Mouse (Mus musculus): ENCODE measurements at regions not wholly inside any gene's neighbourhood (a gene's known extent, or its start where the extent isn't known, plus 50 kb on each side); places are given as distances from the start of the nearest gene placed in this dataset.
A peak's percentile ranks its signal among the peaks of the same experiment; 100 is the strongest.

DNA sequence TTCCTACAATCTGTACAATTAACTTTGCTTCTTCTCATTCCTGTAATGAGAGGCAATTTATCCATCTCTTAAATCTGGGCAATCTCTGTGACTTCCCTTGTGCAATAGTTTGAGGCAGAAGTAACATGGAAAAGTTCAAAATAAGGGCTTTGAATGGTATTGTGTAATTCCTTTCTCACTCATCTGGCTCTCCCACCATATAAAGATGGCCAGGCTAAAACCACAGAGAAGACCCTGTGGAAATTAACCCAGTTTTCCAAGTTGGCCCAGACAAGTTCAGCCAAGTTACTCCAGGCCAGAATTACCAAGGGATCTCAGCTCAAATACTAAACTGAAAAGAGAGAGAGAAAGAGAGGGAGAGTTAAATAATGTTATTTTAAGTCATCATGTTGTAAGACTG, 81.0 kb upstream of the Klf3 start:
- Histone ChIP-seq H3K4me2 (ENCODE audit: low read length) (no peak overlapping the region), H3K9ac (ENCODE audit: low read length) (no peak overlapping the region), H3K27ac (replicated peaks in 1 of 2; ENCODE audit: control insufficient read depth in 1 of 2, insufficient read depth in 1 of 2, low read depth in 2 of 2, low read length in 2 of 2) (no peak overlapping the region), H3K36me3 (ENCODE audit: control insufficient read depth, insufficient read depth, low read length) (no peaks in the 10 kb centered on the region), H3K9me3 (ENCODE audit: control insufficient read depth, low read length) (peaks cover 10% of the 10 kb centered on the region; the same call in 1 of the 2 replicates), H3K4me1 (ENCODE audit: control insufficient read depth in 2 of 2, insufficient read depth in 2 of 2, low read length in 2 of 2) (no peaks in the 10 kb centered on the region), H3K4me3 (ENCODE audit: control insufficient read depth in 1 of 2, insufficient read depth in 1 of 2, low read depth in 1 of 2, low read length in 2 of 2) (no peak overlapping the region), H3K27me3 (ENCODE audit: control insufficient read depth, insufficient read depth, low read length) (no peaks in the 10 kb centered on the region)
- no peak for ATAC-seq (ENCODE audit: insufficient number of reproducible peaks, insufficient read depth, low FRiP score, low read depth)

DNA sequence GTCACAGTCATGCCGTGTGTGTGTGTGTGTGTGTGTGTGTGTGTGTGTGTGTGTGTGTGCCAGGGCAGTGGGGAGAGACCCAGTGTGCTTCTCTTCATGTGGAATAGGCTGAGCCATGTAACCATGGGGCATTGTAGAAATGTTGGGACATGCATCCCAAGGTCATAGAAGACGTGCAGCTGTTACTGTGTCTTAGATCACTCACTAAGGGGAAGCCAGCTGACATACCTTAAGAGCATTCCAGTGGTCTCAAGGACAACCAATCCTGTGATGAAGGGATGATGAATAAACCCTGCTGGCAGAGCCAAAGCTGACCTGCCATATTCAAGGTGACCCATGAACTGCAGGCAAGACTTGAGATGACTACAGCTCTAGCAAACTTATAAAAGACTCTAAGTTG, 75.3 kb upstream of the Klf3 start:
- no peak for ATAC-seq (ENCODE audit: insufficient number of reproducible peaks, insufficient read depth, low FRiP score, low read depth)
- 53% methylated on average over 2 of the region's 2 CpGs for WGBS
- peaks cover 0 to 3% of the 10 kb centered on the region in 2 experiments; a peak in 1 of 4 replicates for H3K4me1 ChIP-seq (ENCODE audit: control insufficient read depth in 2 of 2, insufficient read depth in 2 of 2, low read length in 2 of 2)

GRCm38 (mm10) chr5:64732356-64732755, 70.8 kb upstream of the Klf3 start:
- ATAC-seq (ENCODE audit: insufficient number of reproducible peaks, insufficient read depth, low FRiP score, low read depth): no peak
- WGBS: 85% methylated on average over 3 of the region's 3 CpGs

More for the DNA sequence above, 75.3 kb upstream of the Klf3 start:
- H3K9me3 ChIP-seq (ENCODE audit: control insufficient read depth, low read length): peaks cover 10% of the 10 kb centered on the region; the same call in 1 of the 2 replicates
- no peaks in the 10 kb centered on the region for H3K36me3 ChIP-seq (ENCODE audit: control insufficient read depth, insufficient read depth, low read length)
- H3K27me3 ChIP-seq (ENCODE audit: control insufficient read depth, insufficient read depth, low read length): no peaks in the 10 kb centered on the region
- H3K9ac ChIP-seq (ENCODE audit: low read length): no peak overlapping the region
- H3K4me2 ChIP-seq (ENCODE audit: low read length): no peak overlapping the region
- H3K4me3 ChIP-seq (ENCODE audit: control insufficient read depth in 1 of 2, insufficient read depth in 1 of 2, low read depth in 1 of 2, low read length in 2 of 2): no peak overlapping the region
- H3K27ac ChIP-seq (replicated peaks in 1 of 2; ENCODE audit: control insufficient read depth in 1 of 2, insufficient read depth in 1 of 2, low read depth in 2 of 2, low read length in 2 of 2): no peak overlapping the region

GRCm38 (mm10) chr5:64736985-64737384, 66.2 kb upstream of the Klf3 start:
- H3K4me1 ChIP-seq (ENCODE audit: control insufficient read depth in 2 of 2, insufficient read depth in 2 of 2, low read length in 2 of 2): peaks cover 21 to 24% of the 10 kb centered on the region in 2 experiments
- H3K9me3 ChIP-seq (ENCODE audit: control insufficient read depth, low read length): no peaks in the 10 kb centered on the region
- no peak overlapping the region for H3K27ac ChIP-seq (replicated peaks in 1 of 2; ENCODE audit: control insufficient read depth in 1 of 2, insufficient read depth in 1 of 2, low read depth in 2 of 2, low read length in 2 of 2)
- H3K4me2 ChIP-seq (ENCODE audit: low read length): no peak overlapping the region
- no peak overlapping the region for H3K9ac ChIP-seq (ENCODE audit: low read length)
- H3K4me3 ChIP-seq (ENCODE audit: control insufficient read depth in 1 of 2, insufficient read depth in 1 of 2, low read depth in 1 of 2, low read length in 2 of 2): no peak overlapping the region
- H3K27me3 ChIP-seq (ENCODE audit: control insufficient read depth, insufficient read depth, low read length): no peaks in the 10 kb centered on the region
- H3K36me3 ChIP-seq (ENCODE audit: control insufficient read depth, insufficient read depth, low read length): no peaks in the 10 kb centered on the region
- no peak for ATAC-seq (ENCODE audit: insufficient number of reproducible peaks, insufficient read depth, low FRiP score, low read depth)

More at GRCm38 (mm10) chr5:64732356-64732755, 70.8 kb upstream of the Klf3 start:
- Histone ChIP-seq H3K4me1 (ENCODE audit: control insufficient read depth in 2 of 2, insufficient read depth in 2 of 2, low read length in 2 of 2) (peaks cover 0 to 3% of the 10 kb centered on the region in 2 experiments; a peak in 1 of 4 replicates), H3K27ac (replicated peaks in 1 of 2; ENCODE audit: control insufficient read depth in 1 of 2, insufficient read depth in 1 of 2, low read depth in 2 of 2, low read length in 2 of 2) (no peak overlapping the region), H3K4me2 (ENCODE audit: low read length) (no peak overlapping the region), H3K36me3 (ENCODE audit: control insufficient read depth, insufficient read depth, low read length) (no peaks in the 10 kb centered on the region), H3K9me3 (ENCODE audit: control insufficient read depth, low read length) (no peaks in the 10 kb centered on the region), H3K27me3 (ENCODE audit: control insufficient read depth, insufficient read depth, low read length) (no peaks in the 10 kb centered on the region), H3K9ac (ENCODE audit: low read length) (no peak overlapping the region), H3K4me3 (ENCODE audit: control insufficient read depth in 1 of 2, insufficient read depth in 1 of 2, low read depth in 1 of 2, low read length in 2 of 2) (no peak overlapping the region)

DNA sequence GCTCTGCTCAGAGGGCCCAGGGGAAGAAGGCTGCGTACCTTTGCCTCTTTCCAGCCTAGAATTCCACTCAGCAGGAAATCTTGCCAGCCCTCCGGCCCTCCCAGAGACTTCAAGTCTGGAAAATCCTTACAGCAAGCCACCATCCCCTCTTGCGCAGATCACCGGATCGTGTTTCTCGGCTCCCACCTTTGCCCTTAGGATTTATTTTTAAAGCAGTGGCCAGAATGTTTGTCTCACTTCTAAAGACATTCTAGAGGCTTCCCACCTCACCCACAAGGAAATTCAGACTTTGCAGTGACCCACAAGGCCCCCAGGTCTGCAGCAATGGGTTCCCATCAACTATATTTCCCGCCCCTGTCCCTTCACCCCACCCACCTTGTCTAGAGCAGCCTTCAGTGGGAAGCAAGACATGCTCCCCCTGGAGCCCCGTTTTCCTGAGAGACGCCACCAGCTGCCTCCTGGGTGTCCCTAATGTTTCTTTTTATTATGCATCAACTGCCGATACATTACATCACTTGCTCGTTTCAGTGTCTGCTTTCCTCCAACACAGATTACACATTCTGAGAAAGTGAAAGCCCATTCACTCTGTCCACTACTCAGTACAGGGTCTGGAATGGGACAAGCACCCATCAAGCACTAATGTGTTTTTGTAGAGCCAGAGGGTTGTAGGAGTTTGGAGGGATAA, 65.0 kb upstream of the Klf3 start:
- Histone ChIP-seq H3K27me3 (ENCODE audit: control insufficient read depth, insufficient read depth, low read length) (no peaks in the 10 kb centered on the region), H3K9ac (ENCODE audit: low read length) (no peak overlapping the region), H3K4me3 (ENCODE audit: control insufficient read depth in 1 of 2, insufficient read depth in 1 of 2, low read depth in 1 of 2, low read length in 2 of 2) (no peak overlapping the region), H3K4me1 (ENCODE audit: control insufficient read depth in 2 of 2, insufficient read depth in 2 of 2, low read length in 2 of 2) (peaks cover 21 to 24% of the 10 kb centered on the region in 2 experiments), H3K36me3 (ENCODE audit: control insufficient read depth, insufficient read depth, low read length) (no peaks in the 10 kb centered on the region), H3K4me2 (ENCODE audit: low read length) (peak overlapping the region; percentile 11), H3K9me3 (ENCODE audit: control insufficient read depth, low read length) (no peaks in the 10 kb centered on the region), H3K27ac (replicated peaks in 1 of 2; ENCODE audit: control insufficient read depth in 1 of 2, insufficient read depth in 1 of 2, low read depth in 2 of 2, low read length in 2 of 2) (no peak overlapping the region)
- no peak for ATAC-seq (ENCODE audit: insufficient number of reproducible peaks, insufficient read depth, low FRiP score, low read depth)
- 28% methylated on average over 11 of the region's 11 CpGs for WGBS

- H3K27me3 ChIP-seq (ENCODE audit: control insufficient read depth, insufficient read depth, low read length): no peaks in the 10 kb centered on the region
- H3K4me2 ChIP-seq (ENCODE audit: low read length): peak overlapping the region; percentile 11
- H3K4me1 ChIP-seq (ENCODE audit: control insufficient read depth in 2 of 2, insufficient read depth in 2 of 2, low read length in 2 of 2): peaks cover 21 to 24% of the 10 kb centered on the region in 2 experiments
- ATAC-seq (ENCODE audit: insufficient number of reproducible peaks, insufficient read depth, low FRiP score, low read depth): no peak
- H3K9ac ChIP-seq (ENCODE audit: low read length): no peak overlapping the region
- no peaks in the 10 kb centered on the region for H3K36me3 ChIP-seq (ENCODE audit: control insufficient read depth, insufficient read depth, low read length)
- WGBS: 50% methylated on average over 10 of the region's 10 CpGs
- H3K4me3 ChIP-seq (ENCODE audit: control insufficient read depth in 1 of 2, insufficient read depth in 1 of 2, low read depth in 1 of 2, low read length in 2 of 2): no peak overlapping the region
- no peak overlapping the region for H3K27ac ChIP-seq (replicated peaks in 1 of 2; ENCODE audit: control insufficient read depth in 1 of 2, insufficient read depth in 1 of 2, low read depth in 2 of 2, low read length in 2 of 2)
- H3K9me3 ChIP-seq (ENCODE audit: control insufficient read depth, low read length): no peaks in the 10 kb centered on the region
Measured at GRCm38 (mm10) chr5:64738781-64739310, 64.3 kb upstream of the Klf3 start.

DNA sequence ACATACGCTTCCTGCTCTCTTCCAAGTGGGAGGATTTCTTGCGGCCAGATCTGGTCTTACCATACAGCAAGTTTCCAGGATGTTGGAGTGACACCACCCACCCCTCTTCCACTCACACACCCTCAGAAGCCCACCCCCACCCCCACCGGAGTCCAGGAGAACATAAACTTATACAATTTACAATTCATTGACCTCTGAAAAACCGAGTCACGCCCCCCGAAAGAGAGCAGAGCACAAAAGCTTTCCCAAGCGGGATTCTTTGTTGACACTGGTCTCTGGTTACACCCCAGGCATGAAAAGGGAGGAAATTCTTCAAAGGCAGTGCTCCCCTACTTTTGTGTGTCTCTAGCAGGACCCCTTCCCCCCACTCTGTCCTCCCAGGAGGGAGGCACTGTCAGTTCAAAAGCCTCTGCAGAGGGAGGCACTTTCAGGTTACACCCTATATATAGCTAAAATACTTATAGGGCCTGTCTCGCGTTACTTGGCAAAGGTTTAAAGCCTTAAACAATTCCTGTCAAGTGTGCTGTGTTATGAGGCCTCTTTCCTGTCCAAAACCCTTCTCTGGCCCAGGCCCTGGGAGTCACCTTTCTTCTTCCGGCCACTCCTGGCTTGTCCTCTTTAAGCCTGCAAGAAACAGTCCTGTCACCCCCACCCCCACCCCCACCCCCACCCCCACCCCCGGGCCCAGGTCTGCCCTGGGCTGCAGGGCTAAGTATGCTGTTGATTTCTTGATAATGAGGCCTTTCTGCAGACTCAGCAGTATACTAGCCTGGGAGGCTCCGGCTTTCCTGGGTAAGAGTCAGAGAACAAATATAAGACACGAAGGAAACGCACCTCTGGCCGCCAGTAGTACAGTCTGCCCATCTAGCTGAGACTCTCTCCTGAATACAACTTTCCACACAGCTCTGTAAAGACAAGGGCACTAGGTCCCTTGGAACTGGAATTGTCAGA, 63.6 kb upstream of the Klf3 start:
- Histone ChIP-seq H3K27ac (replicated peaks in 1 of 2; ENCODE audit: control insufficient read depth in 1 of 2, insufficient read depth in 1 of 2, low read depth in 2 of 2, low read length in 2 of 2) (peak overlapping the region; percentile 50 to 56; a peak in 3 of 4 replicates), H3K36me3 (ENCODE audit: control insufficient read depth, insufficient read depth, low read length) (no peaks in the 10 kb centered on the region), H3K4me3 (ENCODE audit: control insufficient read depth in 1 of 2, insufficient read depth in 1 of 2, low read depth in 1 of 2, low read length in 2 of 2) (no peak overlapping the region), H3K27me3 (ENCODE audit: control insufficient read depth, insufficient read depth, low read length) (no peaks in the 10 kb centered on the region), H3K4me1 (ENCODE audit: control insufficient read depth in 2 of 2, insufficient read depth in 2 of 2, low read length in 2 of 2) (peaks cover 21 to 24% of the 10 kb centered on the region in 2 experiments), H3K4me2 (ENCODE audit: low read length) (peak overlapping the region; percentile 38), H3K9ac (ENCODE audit: low read length) (peak overlapping the region; percentile 46), H3K9me3 (ENCODE audit: control insufficient read depth, low read length) (no peaks in the 10 kb centered on the region)
- WGBS: 21% methylated on average over 15 of the region's 15 CpGs
- peak; percentile 44; the same call in 1 of the 2 replicates for ATAC-seq (ENCODE audit: insufficient number of reproducible peaks, insufficient read depth, low FRiP score, low read depth)
